8 mouse cellular contexts compared by ENCODE assay signal in genomic region chr9:99153655-99154054, GRCm38 (mm10). TPM values are rescaled to one million over a fixed set of nuclear protein-coding genes. Genes with fewer than 3 reads are reported as not detected.
DNase-seq lines count a peak whose midpoint lies in the region; ATAC-seq and TF ChIP-seq lines count a peak whose summit lies in the region.
"Had no signal": no experiment of that assay in that cellular context is flagged by ENCODE, and none has a peak within 500 bp of the region (broad histone marks: within the 10 kb centered on the region; RNA-seq: fewer than 3 reads in every experiment).

No protein-coding gene starts in this region.

- H3K27me3 ChIP-seq in lung, embryonic 14.5 days (ENCODE audit: insufficient read depth, low read length) = no peaks in the 10 kb centered on the region

- H3K4me2 ChIP-seq in lung, embryonic 14.5 days = no peak overlapping the region
- H3K4me2 ChIP-seq: liver, embryonic 15.5 days had no signal

- intact Hi-C loops in left cerebral cortex, postnatal 4 days (cut with DNase I) = no loop called here
- intact Hi-C loops in left cerebral cortex, adult 2 months (cut with DNase I) = no loop called here

- TF ChIP-seq CTCF in left cerebral cortex, adult 2 months (IDR thresholded peaks at IDR 0.05) = no peak
- TF ChIP-seq CTCF in lung, embryonic 14.5 days (IDR thresholded peaks at IDR 0.05; ENCODE audit: low read depth) = no peak

- WGBS in lung, embryonic 14.5 days = 38% methylated on average over 3 of the region's 3 CpGs

- peak; percentile 75 for DNase-seq in left cerebral cortex, postnatal 4 days
- DNase-seq in left cerebral cortex, adult 2 months (ENCODE audit: extremely low spot score in 1 of 2, low spot score in 2 of 2) = no peak
- peak; percentile 97 for DNase-seq in R1 (ENCODE audit: low read depth, low spot score)
- peak; percentile 80 to 84 for DNase-seq in cerebellum, postnatal 14 days
- peak; percentile 70 for DNase-seq in lung, embryonic 14.5 days
- DNase-seq in urinary bladder, postnatal 10 days (ENCODE audit: low spot score) = no peak
- no peak for DNase-seq in gastrocnemius, postnatal 4 days (ENCODE audit: low spot score in 2 of 2)

- no peak overlapping the region for H3K27ac ChIP-seq in left cerebral cortex, adult 2 months
- H3K27ac ChIP-seq in lung, embryonic 14.5 days (ENCODE audit: low read depth) = no peak overlapping the region
- H3K27ac ChIP-seq: liver, embryonic 15.5 days had no signal

- no peaks in the 10 kb centered on the region for H3K9me3 ChIP-seq in lung, embryonic 14.5 days (ENCODE audit: low read depth, low read length)
- H3K9me3 ChIP-seq: liver, embryonic 15.5 days had no signal

- no peak overlapping the region for H3K9ac ChIP-seq in lung, embryonic 14.5 days
- H3K9ac ChIP-seq: liver, embryonic 15.5 days had no signal

- ATAC-seq in lung, embryonic 14.5 days (ENCODE audit: insufficient read depth) = no peak

- no peaks in the 10 kb centered on the region for H3K36me3 ChIP-seq in lung, embryonic 14.5 days (ENCODE audit: insufficient read depth)
- H3K36me3 ChIP-seq: liver, embryonic 15.5 days had no signal

- no peak overlapping the region for H3K4me3 ChIP-seq in left cerebral cortex, adult 2 months
- no peak overlapping the region for H3K4me3 ChIP-seq in lung, embryonic 14.5 days (ENCODE audit: low read depth, low read length)
- H3K4me3 ChIP-seq: liver, embryonic 15.5 days had no signal

- H3K4me1 ChIP-seq in lung, embryonic 14.5 days (ENCODE audit: insufficient read depth) = no peaks in the 10 kb centered on the region

RNA-seq across cellular contexts. Expression of gene Pik3cb, which starts 13.2 kb away (rescaled TPM):
- total RNA-seq in left cerebral cortex, postnatal 4 days (2021) = 10 to 100 TPM; 16.8 to 18.5 TPM
- total RNA-seq in left cerebral cortex, adult 2 months (2021) = 10 to 100 TPM; 23.5 to 25.6 TPM
- polyA plus RNA-seq in lung, embryonic 14.5 days (2014; fragmentation: Nextera tagmentation; extraction: Ambion mirVana) = 1.3 and 1.7 TPM in 2 replicates
- total RNA-seq in gastrocnemius, postnatal 4 days (2021) = 1 to 10 TPM; 4.3 TPM

Comparison
In these comparisons a context has a peak if more than half of its experiments do, and no peak if none do; other contexts are left out.
1. DNase-seq: peak in left cerebral cortex, postnatal 4 days (single experiment), R1 (single experiment), cerebellum, postnatal 14 days (2 of 2) and lung, embryonic 14.5 days (single experiment); none in left cerebral cortex, adult 2 months (0 of 2), urinary bladder, postnatal 10 days (single experiment) and gastrocnemius, postnatal 4 days (0 of 2).